Mouse (Mus musculus) adipocyte (in vitro differentiated cells): ENCODE measurements around the gene Plekho1.

ENCODE experiments used
- DNase-seq: peaks from one replicate; pipeline ENCODE4 v3.0.0-alpha.2; 2016; ENCODE audit warnings: low spot score

Plekho1 gene

GRCm38 (mm10) chr3:95950763-95951551 is 44.8 kb downstream of the Plekho1 start:
- peak; percentile 87 for DNase-seq

GRCm38 (mm10) chr3:95948325-95948724 is 47.5 kb downstream of the Plekho1 start:
- no peak for DNase-seq

GRCm38 (mm10) chr3:95945731-95946240 is 50.0 kb downstream of the Plekho1 start:
- DNase-seq, result no peak

DNA sequence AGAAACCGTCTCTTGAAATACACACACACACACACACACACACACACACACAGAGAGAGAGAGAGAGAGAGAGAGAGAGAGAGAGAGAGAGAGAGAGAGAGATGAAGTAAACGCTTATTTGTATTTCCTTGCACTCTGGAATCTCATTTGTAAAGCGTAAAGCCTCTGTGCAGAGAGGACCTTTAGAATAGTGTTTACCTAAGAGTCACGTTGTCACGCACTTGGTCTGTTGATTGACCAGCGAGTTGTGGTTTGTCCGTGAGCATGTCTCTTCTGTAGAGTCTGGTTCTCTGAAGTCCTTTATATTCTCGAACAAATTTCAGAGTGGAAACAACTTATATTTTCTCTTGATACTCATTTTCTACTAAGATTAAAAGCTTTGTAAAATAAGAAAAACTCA is 51.1 kb downstream of the Plekho1 start:
- no peak for DNase-seq

DNA sequence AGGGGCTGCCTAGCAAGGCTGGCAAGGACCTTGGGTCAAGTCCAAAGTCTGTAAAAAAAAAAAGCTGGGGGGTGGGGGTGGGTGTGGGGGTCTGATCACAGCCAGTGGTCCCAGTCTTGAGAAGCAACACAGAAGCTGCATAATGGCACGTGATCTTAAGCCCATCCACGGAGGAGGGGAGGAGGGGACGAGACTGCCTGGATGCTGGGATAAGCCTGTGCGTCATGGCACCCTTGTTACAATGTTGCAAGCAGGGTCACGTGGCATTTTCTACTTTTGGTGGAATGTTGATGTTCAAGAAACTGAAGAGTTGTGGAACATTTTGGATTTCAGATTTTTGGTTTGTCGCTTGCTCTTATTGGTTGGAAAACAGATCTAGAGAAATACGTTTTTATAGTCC is 52.6 kb downstream of the Plekho1 start:
- no peak for DNase-seq

DNA sequence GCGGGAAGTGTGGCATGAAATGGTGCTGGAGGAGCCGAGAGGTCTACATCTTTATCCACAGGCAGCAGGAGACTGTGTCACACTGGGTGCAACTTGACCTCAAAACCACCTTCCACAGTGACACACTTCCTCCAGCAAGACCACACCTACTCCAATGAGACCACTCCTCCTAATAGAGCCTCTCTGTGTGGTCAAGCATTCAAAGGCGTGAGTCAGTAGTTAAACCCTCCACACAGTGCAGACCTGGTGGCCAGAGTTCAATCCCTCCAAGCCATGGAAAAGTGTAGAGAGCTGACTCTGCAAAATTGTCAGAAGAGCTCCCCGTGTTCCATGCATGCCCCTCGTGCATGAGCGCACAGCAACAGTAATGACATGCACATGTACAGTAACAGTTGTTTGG is 53.1 kb downstream of the Plekho1 start:
- DNase-seq, result no peak

- no peak for DNase-seq
These were observed 57.0 kb downstream of the Plekho1 start for GRCm38 (mm10) chr3:95938835-95939234.
